Mouse (Mus musculus) G1E-ER4 (cell line): ENCODE data around the gene Myog. TPM values are rescaled to one million over a fixed set of nuclear protein-coding genes. Genes with fewer than 3 reads are reported as not detected.

Source experiments
- GATA1 ChIP-seq: IDR thresholded peaks from one replicate; pipeline ENCODE4 v1.8.0; 2012; ENCODE audit warnings: low read length, inconsistent platforms
- polyA plus RNA-seq: library from polyadenylated mRNA; stranded (reverse); fragments of >175 nt; gene quantifications from 2 replicates; pipeline ENCODE4 v1.2.3, GENCODE M21; 2012

The Myog gene
- polyA plus RNA-seq, 1 experiment = not detected

GRCm38 (mm10) chr1:134275616-134276464 lies 13.9 kb upstream of the Myog start:
- no peak for TF ChIP-seq GATA1

GRCm38 (mm10) chr1:134276823-134277222 lies 13.0 kb upstream of the Myog start:
- TF ChIP-seq GATA1 = no peak

- TF ChIP-seq GATA1 = no peak
Observed at GRCm38 (mm10) chr1:134280174-134280573, 9.6 kb upstream of the Myog start.

- TF ChIP-seq GATA1 = no peak
Observed at GRCm38 (mm10) chr1:134281563-134281962, 8.2 kb upstream of the Myog start.

- TF ChIP-seq GATA1 = no peak
Observed at GRCm38 (mm10) chr1:134282342-134282741, 7.4 kb upstream of the Myog start.

GRCm38 (mm10) chr1:134283108-134283507 lies 6.7 kb upstream of the Myog start:
- no peak for TF ChIP-seq GATA1

- no peak for TF ChIP-seq GATA1
Observed at GRCm38 (mm10) chr1:134285458-134286120, 4.2 kb upstream of the Myog start.

GRCm38 (mm10) chr1:134288239-134288638 lies 1.6 kb upstream of the Myog start:
- TF ChIP-seq GATA1 = no peak

GRCm38 (mm10) chr1:134290300-134290699 lies 511 bp downstream of the Myog start:
- no peak for TF ChIP-seq GATA1

GRCm38 (mm10) chr1:134290909-134291308 lies 1.1 kb downstream of the Myog start:
- TF ChIP-seq GATA1 = no peak

- TF ChIP-seq GATA1 = no peak
Observed at GRCm38 (mm10) chr1:134291555-134291954, 1.8 kb downstream of the Myog start.

GRCm38 (mm10) chr1:134292073-134292472 lies 2.3 kb downstream of the Myog start:
- TF ChIP-seq GATA1 = no peak

- no peak for TF ChIP-seq GATA1
Observed at GRCm38 (mm10) chr1:134292601-134293000, 2.8 kb downstream of the Myog start.

GRCm38 (mm10) chr1:134293276-134293675 lies 3.5 kb downstream of the Myog start:
- TF ChIP-seq GATA1 = no peak

GRCm38 (mm10) chr1:134293738-134294604 lies 4.2 kb downstream of the Myog start:
- TF ChIP-seq GATA1 = no peak

- TF ChIP-seq GATA1 = no peak
Observed at GRCm38 (mm10) chr1:134297265-134297664, 7.5 kb downstream of the Myog start.
